Mouse (Mus musculus) ovary, adult 2 months (tissue): ENCODE data around the gene Naaa. TPM values are rescaled to one million over a fixed set of nuclear protein-coding genes. Genes with fewer than 3 reads are reported as not detected.

Experiments
- polyA plus RNA-seq: library from polyadenylated mRNA; depleted of rRNA; stranded (reverse); fragments of >200 nt; gene quantifications from 2 replicates; pipeline ENCODE4 v1.2.3, GENCODE M21; 2012; rRNA removed

Naaa gene
- 62.5 and 106 TPM in 2 replicates for polyA plus RNA-seq

DNA sequence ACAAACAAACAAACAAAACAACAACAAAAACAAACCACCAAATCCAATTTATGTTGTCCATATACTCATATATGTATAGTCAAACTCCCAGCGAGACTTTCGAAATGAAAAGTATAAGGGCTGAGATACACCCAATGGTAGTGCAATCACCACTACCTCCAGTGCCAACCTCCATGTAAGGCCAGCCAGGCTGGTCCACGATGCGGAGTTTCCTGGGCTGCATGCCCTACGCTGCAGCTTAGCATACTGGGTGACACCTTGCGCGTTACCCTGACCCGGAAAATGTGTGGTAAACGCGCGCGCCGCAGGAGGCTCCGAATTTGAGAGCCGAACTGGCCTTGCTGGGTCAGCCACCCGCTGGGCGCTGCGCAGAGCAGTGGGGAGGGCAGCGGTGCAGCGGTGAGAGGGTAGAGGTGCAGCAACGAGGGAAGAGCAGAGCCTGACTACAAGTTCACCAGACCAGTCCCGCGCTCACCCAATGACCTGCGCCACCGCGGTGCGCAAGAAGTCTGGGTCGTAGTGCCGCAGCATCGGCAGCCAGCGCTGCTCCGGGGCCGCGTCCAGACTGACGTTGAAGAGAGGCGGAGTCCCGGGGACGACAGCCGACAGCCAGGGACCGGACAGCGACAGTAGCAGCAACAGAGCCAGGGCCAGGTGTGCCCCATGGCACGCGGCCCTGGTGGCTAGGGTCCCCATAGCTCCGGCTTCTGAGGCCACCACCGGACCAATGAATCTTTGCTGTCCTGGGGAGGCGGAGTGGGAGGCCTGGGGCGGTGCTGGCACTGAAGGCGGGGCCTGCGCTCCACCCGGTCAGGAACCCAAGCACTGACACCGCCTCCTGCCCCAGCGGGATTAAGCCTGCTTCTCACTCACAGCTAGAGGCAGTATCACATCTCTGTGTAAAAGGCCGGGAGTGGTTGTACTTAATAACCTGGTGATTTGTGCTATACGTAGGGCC, at the start of gene Naaa:
Gene Naaa, minus strand, starts transcription at position 734 of the 958 bp plus-strand sequence.

DNA sequence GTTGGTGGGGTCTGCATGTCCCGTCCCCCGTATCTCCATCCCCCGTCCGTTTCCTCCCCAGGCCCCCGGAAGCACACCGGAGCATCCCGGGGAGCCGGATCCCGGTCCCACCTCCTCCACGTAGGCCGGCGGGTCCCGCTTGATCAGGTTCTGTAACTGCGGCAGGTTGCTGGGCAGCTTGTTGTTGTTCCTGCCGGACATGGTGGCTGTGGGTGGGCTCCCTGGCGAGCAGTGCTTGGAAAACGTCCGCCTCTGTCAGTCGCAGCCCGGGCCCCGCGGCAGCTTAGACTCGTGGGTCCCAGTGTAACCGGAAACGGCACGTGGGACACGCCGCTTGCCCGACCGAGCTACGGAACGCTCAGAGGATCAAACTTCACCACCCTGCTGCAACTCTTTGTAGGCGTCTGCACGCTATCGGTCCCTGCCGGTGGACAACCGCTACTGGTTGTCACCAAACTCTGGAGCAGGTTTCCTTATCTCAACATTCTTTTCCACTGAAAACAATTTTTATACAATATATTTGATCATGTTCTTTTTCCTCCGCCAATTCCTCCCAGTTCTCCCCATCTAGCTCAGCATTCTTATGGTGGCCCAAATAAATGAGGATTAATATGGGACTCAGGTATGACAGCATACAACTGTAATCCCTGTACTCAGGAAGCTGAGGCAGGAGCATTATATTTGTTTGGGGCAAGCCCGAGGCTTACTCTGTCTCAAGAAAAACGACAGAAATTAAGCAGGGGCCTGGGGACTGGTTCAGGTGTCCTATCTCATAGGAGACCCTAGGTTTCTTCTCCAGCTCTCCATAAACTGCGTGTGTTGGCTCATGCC, 31.9 kb upstream of the Naaa start, which contains the start of gene Sdad1:
Gene Sdad1, minus strand, starts transcription at position 799 of the 831 bp plus-strand sequence.

DNA sequence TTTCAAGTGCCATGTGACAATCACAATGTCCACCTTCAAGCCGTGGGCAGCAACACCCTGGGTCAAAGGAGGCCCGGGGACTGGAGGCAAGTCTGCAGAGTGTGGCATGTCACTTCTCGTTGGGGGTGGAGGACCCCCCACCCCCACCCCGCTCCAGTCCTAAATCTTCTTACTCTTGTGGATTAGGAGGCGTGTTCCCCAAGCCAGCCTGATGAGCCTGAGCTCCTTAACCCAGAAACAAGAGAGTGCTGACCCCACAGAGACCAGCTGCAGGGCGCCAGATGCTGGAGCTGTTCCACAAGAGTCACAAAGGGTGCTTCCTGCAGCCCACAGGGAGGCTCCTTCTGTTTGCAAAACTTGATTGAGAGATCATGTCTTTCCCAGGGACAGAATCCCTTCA, 21.8 kb downstream of the Naaa start, which contains the start of gene Ppef2:
Gene Ppef2, minus strand, starts transcription at position 61 of the 400 bp plus-strand sequence.

DNA sequence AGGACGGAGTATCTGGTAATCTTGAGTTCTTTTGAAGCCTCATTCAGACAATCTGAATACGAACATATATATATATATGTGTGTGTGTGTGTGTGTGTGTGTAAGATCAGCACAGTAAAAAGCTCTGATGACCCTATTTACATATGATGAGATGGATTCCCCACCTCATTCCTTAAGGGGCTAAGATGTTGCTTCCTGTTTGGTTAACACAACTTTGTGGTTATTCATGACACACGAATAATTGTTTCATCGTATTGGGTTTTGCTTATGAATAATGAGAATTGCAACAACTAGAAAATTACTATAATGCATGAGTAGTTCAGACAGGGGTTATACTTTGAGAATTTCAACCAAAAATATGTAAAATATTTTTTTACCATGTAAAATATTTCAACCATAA, 62.7 kb downstream of the Naaa start, which contains the start of gene U90926:
Gene U90926, minus strand, starts transcription at position 101 of the 400 bp plus-strand sequence.

Other genes starting within 250 kb of the Naaa start
- 1.5 and 1.7 TPM in 2 replicates for gene Cdkl2, start 234.3 kb downstream of the Naaa start, polyA plus RNA-seq
- 12.3 and 14.3 TPM in 2 replicates for gene G3bp2, start 194.5 kb downstream of the Naaa start, polyA plus RNA-seq
- 29.4 and 36.8 TPM in 2 replicates for gene Uso1, start 140.2 kb downstream of the Naaa start, polyA plus RNA-seq
- not detected in 2 replicates for gene U90926, start 62.8 kb downstream of the Naaa start, polyA plus RNA-seq
- gene Ppef2, start 21.9 kb downstream of the Naaa start, polyA plus RNA-seq: 2.0 and 2.2 TPM in 2 replicates
- gene Sdad1, start 32.3 kb upstream of the Naaa start, polyA plus RNA-seq: 14.7 and 14.9 TPM in 2 replicates
- gene Cxcl9, start 49.9 kb upstream of the Naaa start, polyA plus RNA-seq: 2.7 and 3.0 TPM in 2 replicates
- gene Art3, start 53.7 kb upstream of the Naaa start, polyA plus RNA-seq: 4.9 and 5.2 TPM in 2 replicates
- gene Cxcl10, start 70.7 kb upstream of the Naaa start, polyA plus RNA-seq: 6.1 and 7.6 TPM in 2 replicates
- gene Nup54, start 157.0 kb upstream of the Naaa start, polyA plus RNA-seq: 9.6 and 23.6 TPM in 2 replicates
- 31.3 and 39.4 TPM in 2 replicates for gene Scarb2, start 228.7 kb upstream of the Naaa start, polyA plus RNA-seq